Mouse (Mus musculus) forebrain, embryonic 15.5 days (tissue): ENCODE data around the gene Slc39a13. TPM values are rescaled to one million over a fixed set of nuclear protein-coding genes. Genes with fewer than 3 reads are reported as not detected.

Experiments used
- ATAC-seq: fragments of 200-750 bp; cut with Nextera tagmentation; replicated peaks from 2 replicates; pipeline ENCODE4 v1.8.0; 2017; ENCODE audit warnings: mild to moderate bottlenecking, moderate TSS enrichment, moderate library complexity
- H3K27ac ChIP-seq: fragments of 300-500 bp; sonication (generic); replicated peaks from 2 replicates; pipeline ENCODE4 v1.5.1; 2015; ENCODE audit warnings: mild to moderate bottlenecking, inconsistent platforms
- H3K27me3 ChIP-seq: fragments of 300-500 bp; sonication (generic); 2 replicates; pipeline ENCODE4 v1.6.1; 2015; ENCODE audit warnings: inconsistent platforms
- H3K36me3 ChIP-seq: fragments of 300-500 bp; sonication (generic); 2 replicates; pipeline ENCODE4 v1.6.1; 2015; ENCODE audit warnings: mild to moderate bottlenecking, inconsistent platforms
- H3K4me1 ChIP-seq: fragments of 300-500 bp; sonication (generic); 2 replicates; pipeline ENCODE4 v1.6.1; 2015; ENCODE audit warnings: inconsistent platforms
- H3K4me2 ChIP-seq: fragments of 300-500 bp; sonication (generic); replicated peaks from 2 replicates; pipeline ENCODE4 v1.6.1; 2015; ENCODE audit warnings: mild to moderate bottlenecking, inconsistent platforms
- H3K4me3 ChIP-seq: fragments of 300-500 bp; sonication (generic); 2 replicates; pipeline ENCODE4 v1.5.1; 2015; ENCODE audit warnings: mild to moderate bottlenecking, inconsistent platforms
- H3K9ac ChIP-seq: fragments of 300-500 bp; sonication (generic); replicated peaks from 2 replicates; pipeline ENCODE4 v1.6.1; 2015; ENCODE audit warnings: mild to moderate bottlenecking, inconsistent platforms
- H3K9me3 ChIP-seq: fragments of 300-500 bp; sonication (generic); 2 replicates; pipeline ENCODE4 v1.6.1; 2016; ENCODE audit warnings: inconsistent platforms
- WGBS: fragments of 180-500 bp; shearing (Covaris S2); methylation state at CpG from one replicate; pipeline ENCODE4 v1.1.7; 2015; ENCODE audit warnings: mixed read lengths; 5-methylcytosine and 5-hydroxymethylcytosine counted together
- polyA plus RNA-seq: library from polyadenylated mRNA; unstranded; fragments of >200 nt; fragmentation: Nextera tagmentation; extraction: Ambion mirVana; gene quantifications from 2 replicates; pipeline ENCODE4 v1.2.1, GENCODE M21; 2015

Gene Slc39a13
- polyA plus RNA-seq, 1 experiment from 2014 or later: 23.7 TPM

DNA sequence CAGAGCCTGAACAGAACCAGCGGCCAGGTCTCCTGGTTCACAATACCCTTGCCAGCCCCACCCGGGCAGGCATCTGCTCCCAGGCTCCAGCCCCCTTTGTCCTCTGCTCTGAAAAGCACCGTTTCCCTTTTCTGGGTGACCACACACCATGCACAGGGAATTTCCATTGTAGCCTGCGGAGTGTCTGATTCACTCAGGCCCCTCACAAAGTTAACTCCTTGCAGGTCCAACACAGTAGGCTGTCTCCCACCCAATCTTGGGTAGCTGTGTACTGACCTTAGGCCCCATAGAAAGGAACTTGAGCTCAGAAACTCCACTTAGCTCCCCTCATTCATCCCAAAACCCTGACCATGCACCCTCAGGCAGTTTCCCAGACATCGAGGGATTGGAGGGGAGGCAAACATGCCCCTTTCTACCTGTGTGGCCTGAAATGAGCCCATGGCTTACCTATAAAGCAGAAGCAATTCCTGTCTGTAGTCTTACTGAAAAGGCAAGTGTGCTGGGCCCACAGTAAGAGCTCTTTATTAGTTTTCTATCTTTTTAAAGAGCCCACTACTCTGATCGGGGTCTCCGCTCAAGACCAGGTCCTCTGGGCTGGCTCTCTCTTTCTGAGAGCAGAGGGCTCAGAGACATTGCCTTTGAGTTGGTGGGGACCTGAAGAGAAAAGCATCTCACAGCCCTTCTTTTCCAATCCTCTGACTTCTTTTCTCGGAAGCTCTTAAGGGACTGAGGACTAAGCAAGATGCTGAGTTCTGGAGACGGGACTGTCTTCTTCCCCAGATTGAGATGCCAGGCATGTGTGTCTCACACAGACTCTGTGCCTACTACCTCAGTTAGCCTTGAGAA lies 16.4 kb upstream of the Slc39a13 start:
- Histone ChIP-seq H3K4me2 (no peak overlapping the region), H3K9ac (no peak overlapping the region), H3K9me3 (no peaks in the 10 kb centered on the region), H3K4me3 (no peak overlapping the region), H3K36me3 (no peaks in the 10 kb centered on the region), H3K27ac (no peak overlapping the region), H3K27me3 (no peaks in the 10 kb centered on the region), H3K4me1 (no peaks in the 10 kb centered on the region)
- 50% methylated on average over 9 of the region's 9 CpGs for WGBS
- no peak for ATAC-seq

DNA sequence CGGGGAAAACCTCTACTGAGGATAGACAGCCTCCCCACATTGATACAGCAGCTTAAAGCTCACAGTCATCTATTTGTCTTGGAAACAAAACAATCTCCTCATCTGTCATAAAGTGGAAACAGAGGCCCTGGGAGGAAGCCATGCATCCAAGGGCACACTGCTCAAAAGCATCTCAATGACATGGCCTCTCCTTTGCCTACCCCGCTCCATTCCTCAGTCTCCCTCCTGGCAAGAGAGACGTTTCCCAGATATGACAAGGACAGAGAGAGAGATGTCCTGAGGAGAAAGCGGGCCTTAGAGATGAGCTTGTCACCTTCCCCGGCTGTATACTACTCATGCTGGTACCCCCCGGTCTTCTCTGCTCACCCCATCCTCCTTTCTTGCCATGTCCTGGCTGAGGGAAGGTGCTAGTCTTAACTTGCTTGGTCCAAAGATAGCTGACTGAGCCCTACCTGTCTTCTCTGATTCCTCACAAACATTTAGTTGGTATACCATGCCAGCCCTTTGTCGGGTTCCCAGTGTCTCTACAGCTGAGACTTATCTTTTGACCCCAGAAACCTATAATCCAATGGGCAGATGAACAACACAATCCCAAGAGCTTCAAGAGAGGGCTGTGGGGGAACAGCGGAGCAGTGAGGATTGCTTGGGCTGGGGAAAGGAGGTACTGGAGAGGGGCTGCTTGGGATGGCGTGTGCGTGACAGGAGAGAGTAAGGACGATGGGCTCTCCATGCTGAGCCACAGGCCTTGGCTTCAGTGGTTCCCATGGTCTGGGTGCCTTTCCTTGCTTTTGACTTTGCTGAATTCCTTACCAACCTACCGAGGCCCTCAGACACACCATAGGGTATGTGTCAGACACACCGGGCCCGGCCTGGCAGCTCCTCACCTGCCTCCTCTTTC lies 15.5 kb upstream of the Slc39a13 start:
- H3K9ac ChIP-seq: no peak overlapping the region
- H3K9me3 ChIP-seq: no peaks in the 10 kb centered on the region
- H3K4me2 ChIP-seq: no peak overlapping the region
- ATAC-seq: no peak
- H3K27ac ChIP-seq: no peak overlapping the region
- 87% methylated on average over 14 of the region's 14 CpGs for WGBS
- no peaks in the 10 kb centered on the region for H3K36me3 ChIP-seq
- no peaks in the 10 kb centered on the region for H3K4me1 ChIP-seq
- no peaks in the 10 kb centered on the region for H3K27me3 ChIP-seq
- H3K4me3 ChIP-seq: no peak overlapping the region

DNA sequence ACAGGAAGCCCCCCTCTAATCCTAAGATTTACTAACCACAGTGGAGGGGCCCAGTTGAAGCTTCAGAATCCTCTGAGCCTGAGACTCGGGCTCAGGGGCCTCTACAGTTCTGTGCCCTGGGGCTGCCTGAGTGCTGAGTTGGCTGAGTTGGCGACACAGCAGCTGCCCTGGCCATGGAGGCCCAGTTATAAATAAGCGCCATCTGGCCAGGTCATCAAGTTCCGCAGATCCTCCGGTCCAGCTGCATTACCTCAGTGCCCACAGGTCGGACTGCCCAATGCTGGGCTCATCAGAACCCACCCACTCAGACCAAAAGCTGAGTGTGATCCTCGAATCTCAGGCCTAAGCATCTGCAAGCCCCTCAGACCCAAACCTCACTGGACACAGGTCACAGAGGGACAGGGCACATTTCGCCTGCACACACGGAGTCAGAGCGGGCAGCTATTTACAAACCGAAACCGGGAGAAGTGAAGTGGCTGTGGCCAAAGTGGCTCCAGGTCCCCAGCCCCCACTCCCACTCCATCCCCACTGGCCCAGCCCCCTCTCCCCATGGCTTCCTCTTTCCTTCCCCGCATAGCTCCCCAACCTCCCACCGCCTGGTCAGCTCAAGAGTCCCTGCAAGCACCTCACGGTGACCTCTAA lies 14.1 kb upstream of the Slc39a13 start:
- WGBS: 84% methylated on average over 15 of the region's 15 CpGs
- no peaks in the 10 kb centered on the region for H3K36me3 ChIP-seq

DNA sequence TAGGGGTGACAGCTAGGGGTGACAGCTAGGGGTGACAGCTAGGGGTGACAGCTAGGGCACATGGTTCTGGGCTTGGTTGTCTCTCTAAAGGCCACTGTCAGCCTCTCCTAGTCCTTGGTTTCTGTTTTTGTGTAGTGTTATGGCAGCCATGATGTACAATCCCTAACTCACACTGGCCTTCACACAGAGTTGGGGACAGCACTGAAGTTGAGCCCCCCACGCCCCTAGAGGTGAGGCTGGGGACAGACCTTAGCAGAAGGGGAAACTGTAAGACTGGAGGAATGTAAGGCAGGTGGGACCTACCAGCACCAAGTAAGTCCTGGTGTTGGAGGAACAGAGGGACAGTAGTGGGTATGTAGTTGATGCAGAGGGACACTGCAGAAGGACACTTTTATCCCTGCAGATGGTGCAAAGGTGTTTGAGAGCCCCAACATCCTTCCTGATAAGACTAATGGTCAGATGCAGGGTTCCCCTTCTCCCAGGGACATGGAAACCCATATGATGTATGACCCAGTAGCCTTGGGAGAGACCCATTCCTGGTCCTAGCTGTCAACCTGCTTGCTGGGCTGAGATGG lies 13.2 kb upstream of the Slc39a13 start:
- no peaks in the 10 kb centered on the region for H3K36me3 ChIP-seq
- peaks cover 6% of the 10 kb centered on the region for H3K4me1 ChIP-seq
- no peak overlapping the region for H3K4me3 ChIP-seq
- no peaks in the 10 kb centered on the region for H3K9me3 ChIP-seq
- H3K27ac ChIP-seq: no peak overlapping the region
- no peak overlapping the region for H3K9ac ChIP-seq
- ATAC-seq: no peak
- 63% methylated on average over 1 of the region's 1 CpGs for WGBS
- H3K27me3 ChIP-seq: no peaks in the 10 kb centered on the region
- no peak overlapping the region for H3K4me2 ChIP-seq

More for the DNA sequence above, 14.1 kb upstream of the Slc39a13 start:
- no peaks in the 10 kb centered on the region for H3K27me3 ChIP-seq
- H3K4me1 ChIP-seq: no peaks in the 10 kb centered on the region
- no peaks in the 10 kb centered on the region for H3K9me3 ChIP-seq
- no peak overlapping the region for H3K9ac ChIP-seq
- H3K4me2 ChIP-seq: no peak overlapping the region
- no peak overlapping the region for H3K27ac ChIP-seq
- ATAC-seq: no peak
- no peak overlapping the region for H3K4me3 ChIP-seq

GRCm38 (mm10) chr2:91082844-91083243 lies 12.6 kb upstream of the Slc39a13 start:
- WGBS: 82% methylated on average over 11 of the region's 11 CpGs

GRCm38 (mm10) chr2:91081775-91082695 lies 11.8 kb upstream of the Slc39a13 start, which contains the start of gene Spi1:
Gene Spi1 (plus strand): TSS chr2:91082390.
- ATAC-seq: no peak
- H3K4me2 ChIP-seq: no peak within 1 kb of the TSS
- no peak within 1 kb of the TSS for H3K27ac ChIP-seq
- no peak within 1 kb of the TSS for H3K4me3 ChIP-seq
- H3K9ac ChIP-seq: no peak within 1 kb of the TSS
- no peaks in the 10 kb centered on the region for H3K27me3 ChIP-seq
- WGBS: 81% methylated on average over 13 of the region's 13 CpGs
- H3K9me3 ChIP-seq: no peaks in the 10 kb centered on the region
- no peaks in the 10 kb centered on the region for H3K36me3 ChIP-seq
- H3K4me1 ChIP-seq: peaks cover 9% of the 10 kb centered on the region

More at GRCm38 (mm10) chr2:91082844-91083243, 12.6 kb upstream of the Slc39a13 start:
- H3K9ac ChIP-seq: no peak overlapping the region
- no peaks in the 10 kb centered on the region for H3K36me3 ChIP-seq
- ATAC-seq: no peak
- no peak overlapping the region for H3K27ac ChIP-seq
- H3K4me1 ChIP-seq: peaks cover 9% of the 10 kb centered on the region
- H3K9me3 ChIP-seq: no peaks in the 10 kb centered on the region
- H3K27me3 ChIP-seq: no peaks in the 10 kb centered on the region
- H3K4me3 ChIP-seq: no peak overlapping the region
- H3K4me2 ChIP-seq: no peak overlapping the region

DNA sequence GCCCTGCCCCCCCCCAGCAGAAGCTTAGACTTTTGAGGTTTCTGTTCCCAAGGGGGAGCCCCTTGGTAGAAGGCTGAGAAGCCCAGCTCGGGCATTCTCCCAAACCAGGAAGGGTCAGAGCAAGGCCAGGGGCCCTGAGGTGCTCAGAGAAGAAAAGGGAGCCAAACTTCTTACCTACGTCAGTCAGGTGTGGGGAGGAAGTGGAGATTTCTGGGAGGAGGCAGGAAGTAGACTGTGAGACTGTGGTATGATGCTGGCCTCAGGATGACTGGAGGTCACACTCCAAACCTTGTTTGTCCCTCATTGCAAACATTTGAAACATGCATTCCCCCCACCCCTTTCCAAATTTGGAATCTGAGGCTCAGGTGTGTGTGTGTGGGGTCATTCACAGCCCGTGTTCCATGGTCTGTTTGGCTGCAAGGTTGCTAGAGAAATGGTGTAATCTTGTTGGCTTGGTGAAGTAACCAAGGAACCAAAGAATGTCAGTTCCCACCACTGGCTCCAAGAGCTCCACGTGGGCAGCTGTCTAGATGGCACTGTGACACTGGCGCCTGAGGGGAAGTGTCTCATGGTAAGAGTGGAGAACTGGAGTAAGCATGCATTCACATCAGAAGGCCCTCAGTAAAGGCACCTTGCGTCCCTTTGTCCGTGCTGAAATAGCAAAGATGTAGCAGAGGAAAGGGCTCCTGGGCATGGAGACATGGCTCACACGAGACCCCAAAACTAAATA lies 10.7 kb upstream of the Slc39a13 start:
- peaks cover 9% of the 10 kb centered on the region for H3K4me1 ChIP-seq
- ATAC-seq: no peak

DNA sequence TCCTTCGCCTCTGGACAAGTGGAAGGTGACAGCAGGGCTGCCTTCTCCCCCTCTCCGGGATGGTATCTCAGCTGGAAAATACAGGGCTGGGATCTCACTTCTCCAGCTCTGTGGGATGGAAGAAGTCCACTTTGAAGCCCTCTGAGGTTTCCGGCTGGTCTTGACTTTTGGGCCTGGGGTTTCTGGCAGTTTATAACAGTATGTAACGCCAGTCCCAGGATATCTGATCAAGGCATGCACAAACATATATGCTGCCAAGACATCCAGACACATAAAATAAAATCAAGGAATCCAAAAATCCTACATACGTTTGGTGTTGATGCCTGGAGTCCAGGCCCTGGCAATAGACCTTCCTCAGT lies 8.8 kb upstream of the Slc39a13 start:
- 38% methylated on average over 5 of the region's 5 CpGs for WGBS
- H3K9me3 ChIP-seq: no peaks in the 10 kb centered on the region
- ATAC-seq: no peak

More for the DNA sequence above, 10.7 kb upstream of the Slc39a13 start:
- Histone ChIP-seq H3K4me2 (no peak overlapping the region), H3K4me3 (no peak overlapping the region), H3K27ac (no peak overlapping the region), H3K36me3 (no peaks in the 10 kb centered on the region), H3K27me3 (no peaks in the 10 kb centered on the region), H3K9ac (no peak overlapping the region), H3K9me3 (no peaks in the 10 kb centered on the region)
- WGBS: 80% methylated on average over 8 of the region's 8 CpGs

GRCm38 (mm10) chr2:91078314-91079025 lies 8.3 kb upstream of the Slc39a13 start:
- no peaks in the 10 kb centered on the region for H3K9me3 ChIP-seq
- peak overlapping the region; percentile 59 for H3K9ac ChIP-seq
- ATAC-seq: peak; percentile 73
- under 1% methylated on average over 34 of the region's 36 CpGs for WGBS
- H3K36me3 ChIP-seq: no peaks in the 10 kb centered on the region
- peaks cover 9% of the 10 kb centered on the region for H3K4me1 ChIP-seq
- H3K27me3 ChIP-seq: no peaks in the 10 kb centered on the region
- H3K4me3 ChIP-seq: peak overlapping the region; percentile 49
- peak overlapping the region; percentile 87 for H3K4me2 ChIP-seq
- H3K27ac ChIP-seq: no peak overlapping the region

More for the DNA sequence above, 8.8 kb upstream of the Slc39a13 start:
- H3K4me1 ChIP-seq: peaks cover 9% of the 10 kb centered on the region
- H3K27ac ChIP-seq: no peak overlapping the region
- H3K4me3 ChIP-seq: peak overlapping the region; percentile 49
- no peaks in the 10 kb centered on the region for H3K27me3 ChIP-seq
- peak overlapping the region; percentile 59 for H3K9ac ChIP-seq
- H3K36me3 ChIP-seq: no peaks in the 10 kb centered on the region
- peak overlapping the region; percentile 87 for H3K4me2 ChIP-seq

GRCm38 (mm10) chr2:91077957-91078313 lies 7.7 kb upstream of the Slc39a13 start:
- Histone ChIP-seq H3K9me3 (no peaks in the 10 kb centered on the region), H3K4me2 (peak overlapping the region; percentile 87), H3K4me3 (peak overlapping the region; percentile 49), H3K9ac (no peak overlapping the region), H3K4me1 (peaks cover 9% of the 10 kb centered on the region), H3K27me3 (no peaks in the 10 kb centered on the region), H3K36me3 (no peaks in the 10 kb centered on the region), H3K27ac (no peak overlapping the region)
- ATAC-seq: 0 out of 2 replicates have a peak, but pooled peaks have one; percentile 47
- WGBS: 7% methylated on average over 12 of the region's 12 CpGs
